Mouse (Mus musculus) urinary bladder, postnatal 36 days (tissue): ENCODE measurements around the gene Mrpl55.

Experiments used
- DNase-seq, 2 experiments: peaks; one replicate each; pipeline ENCODE4 v3.0.0; 2022; ENCODE audit warnings: low spot score in 2 of 2, mixed read lengths in 1 of 2

Mrpl55 gene

DNA sequence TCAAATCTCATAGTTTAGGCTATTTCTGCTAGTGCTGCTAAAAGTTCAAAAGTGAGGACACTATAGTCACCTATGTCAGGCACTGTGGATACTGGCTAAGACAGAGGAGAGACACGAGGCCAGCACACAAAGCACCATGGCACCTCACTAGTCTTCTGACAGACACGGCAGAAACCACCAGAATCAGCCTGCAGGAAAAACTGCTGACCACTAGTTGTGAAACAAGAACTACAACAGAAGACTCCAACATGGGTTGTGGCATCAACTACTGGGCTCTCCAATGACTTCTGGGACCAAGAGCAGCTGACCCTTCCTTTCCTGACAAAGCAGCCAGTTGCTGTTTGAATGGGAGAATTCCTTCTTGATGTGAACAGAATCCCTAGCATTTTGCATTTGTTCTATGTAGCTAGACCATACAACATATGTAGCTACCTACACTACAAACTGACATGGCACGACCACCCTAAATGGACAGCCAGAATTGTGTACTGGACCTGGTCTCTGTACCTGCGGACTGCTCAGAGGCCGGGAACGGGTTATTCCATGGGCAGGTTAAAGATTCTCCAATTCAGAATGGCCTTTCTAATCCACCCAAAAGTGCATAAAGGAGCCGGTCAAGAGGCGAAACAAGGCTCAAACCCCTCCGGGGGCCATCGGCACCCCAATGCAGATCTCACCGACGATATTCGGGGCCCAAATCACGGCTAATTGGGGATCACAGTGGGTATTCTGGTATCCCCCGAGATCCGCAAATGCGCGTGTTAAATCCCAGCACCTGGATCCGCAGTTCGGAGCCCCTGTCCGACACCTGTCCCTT is 24.7 kb downstream of the Mrpl55 start:
- no peak for DNase-seq

DNA sequence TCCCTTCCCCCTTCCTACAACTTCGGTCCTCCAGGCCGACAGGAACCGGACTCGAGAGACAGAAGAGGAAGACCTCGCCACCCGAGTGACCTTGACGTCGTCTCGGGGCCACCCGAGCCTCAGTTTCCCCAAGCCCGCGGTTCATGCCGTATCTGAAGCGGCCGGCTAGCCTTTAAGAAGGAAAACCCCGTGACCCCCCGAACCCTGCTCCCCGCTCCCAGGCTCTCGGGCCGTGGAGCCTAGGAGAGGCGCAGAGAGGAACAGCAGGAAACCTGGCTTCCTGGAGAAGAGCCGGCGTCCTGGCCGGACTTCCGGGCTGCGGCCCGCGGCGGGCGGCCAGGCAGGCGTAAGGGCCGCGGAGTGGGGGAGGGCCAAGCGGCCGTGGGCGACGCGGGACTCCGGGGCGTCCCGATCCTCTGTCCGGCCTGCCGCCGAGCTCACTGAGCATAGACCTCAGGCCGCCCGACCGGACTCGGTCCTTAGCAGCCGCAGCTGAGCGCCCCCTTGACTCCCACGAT is 25.4 kb downstream of the Mrpl55 start:
- peak in 1 of 2 experiments; percentile 27 for DNase-seq

DNA sequence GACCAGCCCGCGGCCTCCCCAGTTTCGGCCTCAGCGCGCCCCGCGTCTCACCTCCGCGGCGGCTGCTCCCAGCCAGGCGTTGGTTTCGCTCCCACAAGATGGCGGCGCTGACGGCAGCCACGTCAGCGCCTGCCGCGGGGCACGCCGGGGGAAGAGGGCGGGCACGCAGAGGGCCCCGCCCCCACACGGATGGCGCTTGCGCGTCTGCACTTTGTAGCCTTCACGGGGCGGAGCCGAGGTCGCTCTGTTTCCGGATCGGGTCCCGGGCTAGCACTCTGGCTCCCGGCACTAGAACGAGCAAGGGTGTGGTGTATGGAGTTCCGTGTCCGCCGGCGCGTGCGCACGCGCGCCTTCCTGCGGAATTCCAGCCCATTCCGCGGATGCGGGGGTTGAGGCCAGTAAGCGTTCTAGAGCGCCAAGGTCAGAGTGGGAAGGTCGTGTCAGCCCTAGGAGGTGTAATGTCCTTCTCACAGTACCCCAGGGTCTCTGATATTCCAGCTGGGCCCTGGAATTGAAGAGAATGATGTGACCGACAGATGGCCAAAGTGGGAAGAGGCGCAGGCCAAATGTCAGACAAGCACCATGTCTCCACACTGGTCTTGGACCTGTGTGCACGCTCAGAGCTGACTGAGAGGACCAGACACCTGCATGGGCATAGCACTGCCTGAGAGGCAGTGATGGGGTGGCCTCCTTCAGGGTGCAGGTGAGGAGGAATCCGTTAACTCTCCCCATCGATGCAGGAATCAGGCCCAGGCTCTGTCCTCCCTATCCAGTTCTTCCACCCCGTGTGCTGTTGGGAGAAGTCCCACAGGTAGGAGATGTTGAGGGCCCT is 26.1 kb downstream of the Mrpl55 start, which contains the start of gene Arf1:
TSS of gene Arf1 (minus strand) at position 149 of the 832 bp plus-strand sequence.
- DNase-seq, result peak; percentile 96 to 97

DNA sequence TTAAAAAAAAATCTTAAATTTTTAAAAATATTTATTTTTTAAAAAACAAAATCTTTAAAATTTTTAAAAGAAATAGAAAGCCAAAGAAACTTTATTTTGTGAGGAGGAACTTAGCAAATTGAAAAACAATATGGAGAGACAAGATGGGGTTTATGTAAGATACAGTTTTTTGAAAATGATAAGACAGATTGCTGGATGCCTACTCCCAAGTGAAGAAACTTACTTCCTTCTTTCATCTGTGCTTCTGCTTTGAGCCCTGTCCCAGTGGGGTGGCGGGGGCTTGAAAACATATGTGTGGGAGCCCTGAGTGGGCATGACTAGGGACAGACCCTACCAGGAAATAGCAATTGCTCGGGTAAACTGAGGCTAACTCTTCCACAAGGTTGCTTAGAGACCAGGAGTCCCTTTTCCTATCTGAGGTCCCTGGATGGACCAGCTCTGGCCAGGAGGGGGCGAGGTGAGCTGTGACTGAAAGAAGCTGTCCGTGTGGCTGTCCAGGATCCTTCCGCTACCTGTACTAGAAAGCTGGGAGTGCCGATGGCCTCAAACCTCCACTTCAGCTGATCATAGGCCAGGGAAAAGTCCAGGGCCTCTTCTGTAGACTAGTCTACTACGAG is 28.0 kb downstream of the Mrpl55 start:
- peak; percentile 52 to 60 for DNase-seq

GRCm38 (mm10) chr11:59232797-59233196 is 30.5 kb downstream of the Mrpl55 start:
- no peak for DNase-seq

GRCm38 (mm10) chr11:59238525-59239427 is 36.5 kb downstream of the Mrpl55 start:
- DNase-seq, result peak; percentile 55 to 70

- no peak for DNase-seq
Observed at GRCm38 (mm10) chr11:59239428-59239785, 37.1 kb downstream of the Mrpl55 start.

DNA sequence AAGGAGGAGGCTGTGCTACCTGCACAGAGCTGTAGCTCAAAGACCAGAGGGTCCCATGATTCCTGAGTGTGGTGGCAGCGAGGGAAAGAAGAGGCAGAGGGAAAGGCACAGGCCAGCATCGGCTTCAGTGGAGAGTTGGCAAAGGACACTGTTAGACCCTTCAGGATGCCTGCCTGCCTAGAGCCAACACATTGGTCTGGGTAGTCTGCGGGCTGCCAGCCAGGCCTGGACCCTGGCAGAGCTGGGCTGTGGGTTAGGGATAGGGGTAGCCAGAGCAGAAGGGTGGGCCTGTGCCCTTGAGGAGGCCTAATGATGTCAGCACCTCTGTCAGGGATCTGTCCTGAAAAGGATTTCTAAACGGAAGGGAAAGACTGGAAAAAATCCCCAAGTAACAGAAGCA is 37.5 kb downstream of the Mrpl55 start:
- no peak for DNase-seq

GRCm38 (mm10) chr11:59241841-59242240 is 39.6 kb downstream of the Mrpl55 start:
- DNase-seq, result no peak

DNA sequence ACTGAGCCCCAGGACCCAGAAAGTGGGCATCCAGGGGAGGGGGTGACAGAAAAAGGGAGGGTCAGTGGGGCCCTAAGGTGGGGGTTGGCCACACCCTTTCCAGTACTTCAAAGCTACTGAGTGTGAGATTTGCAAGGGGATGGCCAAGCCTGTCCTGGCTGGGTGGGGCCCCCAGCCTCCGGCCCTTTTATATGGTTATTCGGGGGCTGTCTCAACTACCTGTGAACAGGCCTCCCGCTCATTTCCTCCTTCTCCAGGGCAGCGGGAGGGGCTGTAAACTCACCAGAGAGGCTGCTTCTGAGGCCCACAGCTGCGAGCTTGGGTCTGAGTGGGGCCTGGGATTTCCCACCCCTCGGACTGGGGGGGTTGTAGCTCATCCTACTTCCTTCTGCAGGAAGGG is 41.6 kb downstream of the Mrpl55 start:
- DNase-seq, result no peak

DNA sequence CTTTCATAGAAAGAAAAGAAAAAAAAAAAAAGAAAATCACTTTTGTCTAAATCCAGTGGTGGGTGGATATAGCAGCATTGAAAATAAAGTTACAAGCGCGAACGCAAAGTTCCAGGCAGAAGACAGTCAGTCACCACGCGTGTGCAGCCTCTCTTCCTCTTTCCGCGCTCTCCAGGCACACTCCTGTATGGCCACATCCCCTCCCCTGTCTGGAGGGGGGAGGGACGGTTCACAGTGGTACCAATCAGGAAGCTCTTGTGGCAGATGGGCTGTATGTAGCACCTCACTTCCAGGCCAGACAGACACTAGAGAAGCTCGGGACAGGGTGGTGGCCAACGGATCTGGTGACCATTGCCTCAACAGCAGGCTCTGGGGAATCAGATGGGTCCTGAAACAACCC is 45.8 kb downstream of the Mrpl55 start:
- DNase-seq, result no peak
